Mouse (Mus musculus) cerebellum, adult (tissue): Measurements from ENCODE around the gene Pycr2.
"Not testable (repeated sequence)": the region's sequence is repeated elsewhere in the genome, so short reads cannot be mapped to it uniquely, and the experiment has no call there.

Experiments used
- ATAC-seq: cut with Nextera tagmentation; 2 replicates; pipeline ENCODE4 v1.9.2; 2017; ENCODE audit warnings: mild to moderate bottlenecking, moderate library complexity, mixed read lengths; ENCODE audit not compliant: insufficient number of reproducible peaks, low FRiP score, low TSS enrichment

Pycr2 gene

DNA sequence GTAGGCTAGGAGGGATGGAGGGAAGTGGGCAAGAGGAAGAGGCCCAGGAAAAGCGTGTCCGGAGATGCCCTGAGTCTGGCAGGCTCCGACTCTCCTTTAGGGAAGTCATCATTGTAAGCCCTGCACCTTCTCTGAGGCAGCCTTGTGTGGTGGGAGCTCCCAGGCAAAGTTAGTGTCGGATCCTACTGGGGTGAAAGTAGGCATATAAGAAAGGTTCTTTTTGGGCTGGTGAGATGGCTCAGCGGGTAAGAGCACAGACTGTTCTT lies 655 bp downstream of the Pycr2 start:
- no peak for ATAC-seq

DNA sequence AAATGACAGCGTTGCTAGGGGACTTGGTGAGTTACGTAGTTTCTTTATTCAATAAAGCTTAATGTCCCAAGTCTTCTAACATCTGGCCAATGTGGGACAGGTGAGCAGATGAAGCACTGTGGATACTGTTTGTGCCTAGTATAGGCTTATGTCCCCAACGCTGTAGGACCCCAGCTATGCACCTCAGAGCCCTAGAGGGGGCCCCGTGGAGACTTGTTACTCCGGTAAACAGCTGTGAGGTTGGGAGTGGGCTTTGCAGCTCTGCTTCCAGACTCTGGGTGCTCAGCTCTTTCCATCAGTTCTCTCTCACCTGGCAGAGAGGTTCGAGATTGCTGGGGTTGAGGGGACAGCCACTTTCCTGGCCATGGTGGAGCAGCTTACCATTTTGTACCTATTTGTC lies 1.2 kb downstream of the Pycr2 start:
- no peak for ATAC-seq

DNA sequence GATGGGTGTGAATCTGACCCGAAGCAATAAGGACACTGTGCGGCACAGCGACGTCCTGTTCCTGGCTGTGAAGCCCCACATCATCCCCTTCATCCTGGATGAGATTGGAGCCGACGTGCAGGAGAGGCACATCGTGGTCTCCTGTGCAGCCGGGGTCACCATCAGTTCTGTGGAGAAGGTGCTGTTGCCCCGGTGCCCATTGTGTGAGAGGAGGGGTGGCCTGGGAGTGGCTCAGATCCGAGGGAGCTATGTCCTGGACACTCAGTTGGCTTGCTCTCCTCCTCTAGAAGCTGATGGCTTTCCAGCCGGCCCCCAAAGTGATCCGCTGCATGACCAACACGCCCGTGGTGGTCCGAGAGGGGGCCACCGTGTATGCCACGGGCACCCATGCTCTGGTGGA lies 1.8 kb downstream of the Pycr2 start:
- ATAC-seq, result no peak

DNA sequence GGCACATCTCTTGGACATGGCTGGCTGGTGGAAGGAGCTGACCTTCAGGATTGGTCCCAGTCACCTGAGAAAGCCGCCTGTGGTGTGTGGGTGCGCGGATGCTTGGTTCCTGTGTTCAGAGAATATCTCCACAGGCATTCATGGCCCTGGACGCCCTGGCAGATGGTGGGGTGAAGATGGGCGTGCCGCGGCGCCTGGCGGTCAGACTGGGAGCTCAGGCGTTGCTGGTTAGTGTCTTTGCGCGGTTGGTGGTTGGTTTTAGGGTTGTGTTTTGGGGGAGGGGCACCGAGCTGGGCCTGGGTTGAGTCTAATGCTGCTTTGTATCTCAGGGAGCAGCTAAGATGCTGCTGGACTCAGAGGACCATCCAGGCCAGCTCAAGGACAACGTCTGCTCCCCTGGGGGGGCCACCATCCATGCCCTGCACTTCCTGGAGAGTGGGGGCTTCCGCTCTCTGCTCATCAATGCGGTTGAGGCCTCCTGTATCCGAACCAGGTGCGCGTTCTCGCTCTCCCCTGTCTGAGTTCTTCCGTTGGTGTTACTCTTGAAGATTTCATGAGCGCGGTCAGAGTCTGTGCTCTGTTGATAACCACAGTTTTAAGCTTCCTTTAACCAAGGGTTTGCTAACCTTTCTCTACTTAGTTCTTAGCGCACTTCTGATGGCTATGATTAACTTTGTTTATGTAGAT lies 2.5 kb downstream of the Pycr2 start:
- no peak for ATAC-seq

DNA sequence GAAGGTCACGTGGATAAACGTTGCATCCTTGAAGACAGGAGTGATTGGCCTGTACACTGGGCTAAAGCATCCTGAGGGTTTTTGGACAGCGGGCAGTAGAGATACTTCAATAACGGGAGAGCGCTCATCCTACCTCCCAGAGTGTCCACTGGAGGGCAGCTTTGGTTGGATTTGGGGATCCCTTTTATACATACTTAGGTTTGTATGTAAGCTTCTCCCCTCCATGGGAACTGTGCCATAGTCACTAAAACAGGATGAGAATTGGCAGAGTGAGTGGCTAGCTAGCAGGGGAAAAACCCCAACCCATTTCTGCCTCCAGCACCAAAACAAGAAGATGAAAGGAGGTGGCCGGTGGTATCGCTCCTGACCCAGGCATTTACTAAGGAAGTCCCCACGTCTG lies 7.0 kb downstream of the Pycr2 start:
- no peak for ATAC-seq

DNA sequence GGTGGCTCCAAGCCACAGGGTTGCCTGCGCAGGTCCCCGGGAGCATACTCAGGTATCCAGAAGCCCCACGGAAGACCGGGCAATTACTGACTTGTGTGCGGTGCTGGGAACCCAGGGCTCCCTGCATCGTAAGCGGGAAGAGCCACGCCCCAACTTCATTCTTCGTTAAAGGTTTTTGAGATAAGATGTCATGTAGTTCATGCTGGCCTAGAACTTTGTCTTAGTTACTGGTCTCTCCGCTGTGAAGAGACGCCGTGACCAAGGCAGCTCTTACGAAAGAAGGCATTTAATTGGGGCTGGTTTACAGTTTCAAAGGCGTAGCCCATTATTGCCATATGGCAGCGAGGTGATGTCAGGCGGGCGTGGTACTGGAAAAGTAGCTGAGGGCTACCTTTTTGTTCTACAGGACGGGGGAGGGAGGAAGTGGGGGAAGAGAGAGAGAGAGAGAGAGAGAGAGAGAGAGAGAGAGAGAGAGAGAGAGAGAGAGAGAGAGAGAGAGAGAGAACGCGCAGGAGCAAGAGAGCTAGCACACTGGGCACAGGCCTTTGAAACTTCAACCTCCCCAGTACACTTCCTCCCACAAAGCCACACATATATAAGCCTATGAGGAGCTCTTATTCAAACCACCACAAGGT lies 7.7 kb downstream of the Pycr2 start:
- ATAC-seq, result no peak

DNA sequence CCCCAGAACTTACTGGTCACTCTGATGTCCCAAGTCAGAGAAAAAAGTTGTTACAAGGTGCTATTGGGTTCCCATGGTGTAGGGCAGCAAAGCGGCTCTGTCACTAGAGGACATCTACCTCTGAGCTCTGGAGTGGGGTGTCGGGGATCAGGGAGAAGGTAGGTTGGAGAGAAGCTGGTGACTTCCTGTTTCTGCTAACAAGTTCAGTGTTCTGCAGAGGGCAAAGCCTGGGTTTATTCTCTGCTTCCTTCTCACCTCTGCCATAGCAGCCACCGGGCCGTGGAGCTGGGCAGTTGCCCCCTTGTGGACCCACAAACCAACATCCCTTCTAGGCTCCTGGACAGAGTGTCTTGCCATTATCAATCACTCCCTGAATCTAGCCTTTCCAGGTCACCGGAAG lies 8.7 kb downstream of the Pycr2 start:
- no peak for ATAC-seq

DNA sequence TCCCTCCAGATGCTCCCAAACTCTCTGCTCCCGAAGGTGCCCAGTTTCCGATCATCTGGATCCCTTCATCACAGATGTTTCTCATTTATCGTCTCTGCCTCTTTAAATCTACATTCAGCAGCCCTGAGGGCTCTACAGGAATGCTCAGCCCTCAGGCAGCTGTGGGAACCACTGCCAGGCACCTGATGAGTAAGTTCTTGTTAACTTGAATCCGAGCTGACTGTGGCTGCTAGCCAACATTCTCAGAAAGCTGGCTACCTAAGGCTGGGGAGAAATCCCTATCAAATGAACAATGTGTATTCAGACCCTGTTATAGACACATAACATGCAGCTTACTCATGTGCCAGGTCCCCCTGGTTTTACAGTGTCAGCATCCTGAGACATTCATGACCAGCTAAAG lies 9.7 kb downstream of the Pycr2 start:
- ATAC-seq, result no peak

DNA sequence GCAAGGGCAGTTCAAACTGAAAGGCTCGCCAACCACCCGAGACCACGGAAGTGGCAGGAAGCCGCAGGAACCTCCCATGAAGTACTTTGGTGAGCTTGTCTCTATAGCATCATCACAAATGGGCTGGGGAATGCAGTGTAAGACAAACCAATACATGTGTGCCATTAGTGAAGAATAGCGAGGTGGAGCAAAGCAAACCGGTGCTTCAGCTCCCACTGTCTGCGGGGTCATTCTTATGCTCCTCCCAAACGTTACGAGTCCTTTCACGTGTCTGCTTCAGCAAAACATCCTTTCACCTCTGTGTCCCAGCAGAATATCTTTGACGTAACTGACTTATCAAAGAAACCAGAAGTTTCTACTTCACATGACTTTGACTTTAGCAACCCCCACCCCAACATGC lies 12.3 kb downstream of the Pycr2 start:
- no peak for ATAC-seq

DNA sequence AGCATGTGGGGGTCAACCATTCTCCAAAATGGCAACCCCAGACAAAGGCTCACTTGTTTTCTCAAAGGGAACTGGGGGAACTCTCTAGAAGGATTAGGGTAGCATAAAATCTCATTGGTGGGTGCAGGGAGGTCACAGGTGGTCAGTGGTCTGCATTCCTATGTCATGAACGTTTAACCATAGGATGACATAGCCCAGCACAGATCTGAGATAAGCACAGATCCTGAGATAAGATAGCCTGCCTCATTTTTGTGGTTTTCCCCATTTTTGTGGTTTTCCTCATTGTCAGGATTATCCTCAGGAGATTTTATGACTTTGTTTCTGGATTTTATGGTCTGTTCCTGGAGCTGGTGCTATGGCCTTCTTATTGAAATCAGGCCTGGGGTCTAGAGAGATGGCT lies 13.0 kb downstream of the Pycr2 start:
- no peak for ATAC-seq

DNA sequence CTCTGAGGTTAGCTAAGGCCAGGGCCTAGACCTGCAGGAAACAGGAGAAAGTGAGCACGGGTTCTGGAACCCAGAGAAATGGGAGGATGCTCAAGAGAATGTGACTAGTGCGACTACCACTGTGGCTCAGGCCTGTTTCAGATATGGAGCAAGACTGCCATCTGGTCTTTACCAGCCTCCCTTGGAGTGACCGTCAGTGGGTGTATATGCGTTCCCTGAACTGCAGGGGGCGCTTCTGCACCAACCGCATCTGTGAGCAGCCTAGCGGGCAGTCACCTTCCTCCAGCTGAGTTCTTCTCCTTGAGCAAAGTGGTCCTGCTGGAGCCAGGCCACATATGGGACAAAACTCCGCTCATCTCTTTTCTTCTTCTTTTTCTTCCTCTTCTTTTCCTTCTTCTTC lies 15.6 kb downstream of the Pycr2 start:
- no peak for ATAC-seq

DNA sequence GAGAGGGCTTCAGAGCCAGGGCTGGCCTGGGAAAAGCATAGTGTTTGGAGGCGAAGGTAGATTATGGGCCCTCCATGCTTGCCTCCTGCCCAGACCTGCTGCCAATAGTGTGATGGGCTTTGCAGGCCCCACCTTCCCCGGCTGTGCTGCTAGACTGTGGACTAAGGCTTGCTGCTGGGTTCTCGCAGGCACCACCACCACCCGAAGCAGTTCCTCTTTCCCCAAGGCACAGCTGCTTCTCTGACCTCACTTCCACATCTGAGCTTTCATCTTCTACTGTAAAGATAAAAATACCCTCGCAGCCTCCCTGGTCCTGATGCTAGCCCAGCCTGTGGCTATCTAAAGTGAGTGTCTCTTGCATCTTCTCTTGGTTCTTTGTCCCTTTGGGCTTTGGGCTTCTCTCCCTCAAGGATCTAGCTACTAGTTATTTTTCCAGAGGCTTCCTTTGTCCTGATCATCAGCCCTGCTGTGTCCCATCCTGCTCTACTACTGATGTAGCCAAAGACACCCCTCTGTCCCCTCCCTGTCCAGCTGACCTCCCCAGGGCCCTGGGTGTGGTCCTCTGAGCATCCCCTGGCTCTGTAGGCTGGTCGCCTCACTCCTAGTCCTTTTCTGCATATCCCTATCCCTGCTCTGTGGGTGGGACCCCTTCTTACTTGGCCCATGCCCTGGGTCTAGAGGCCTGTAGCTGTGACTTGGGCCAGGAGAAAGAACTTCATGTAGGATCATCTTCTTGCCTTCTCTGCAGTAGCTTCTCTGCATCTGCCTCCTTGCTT lies 18.4 kb downstream of the Pycr2 start:
- no peak for ATAC-seq

DNA sequence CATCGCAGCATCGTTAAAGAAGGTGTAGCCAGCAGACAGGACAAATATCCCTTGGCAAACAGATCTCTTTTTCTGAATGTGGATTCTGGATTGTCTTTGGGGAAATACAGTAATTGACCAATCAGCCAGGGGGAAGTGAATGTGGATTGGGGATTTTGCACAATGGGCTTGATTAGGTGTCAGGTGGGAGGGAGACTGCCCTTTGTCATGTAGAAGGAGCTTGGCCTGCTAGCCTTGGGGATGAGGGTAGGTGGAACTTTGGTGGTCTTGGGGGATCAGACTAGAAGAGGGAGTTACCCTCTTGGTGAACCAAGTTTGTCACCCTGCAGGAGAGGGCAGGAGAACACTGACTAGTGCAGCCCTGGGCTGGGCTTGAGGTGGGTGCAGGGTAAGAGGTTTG lies 20.6 kb downstream of the Pycr2 start:
- no peak for ATAC-seq

DNA sequence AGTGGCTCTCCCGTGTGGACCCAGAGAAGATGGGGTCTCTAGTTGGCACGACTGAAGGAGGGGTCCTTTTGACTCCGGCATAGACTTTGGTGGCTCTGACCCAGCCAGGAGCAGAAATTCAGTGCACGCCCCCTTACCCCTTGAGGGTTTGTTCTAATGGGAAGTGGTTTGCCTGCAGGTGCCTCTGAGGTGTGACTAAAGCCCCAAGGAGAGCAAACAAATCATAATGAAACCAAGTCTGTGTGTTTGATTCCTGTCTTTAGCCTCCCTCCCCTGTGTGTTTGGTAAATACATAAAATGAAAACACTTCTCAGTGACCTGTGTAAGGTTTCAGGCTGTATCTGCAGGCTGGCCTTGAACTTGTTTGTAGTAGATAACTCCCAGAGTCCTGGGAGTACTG lies 22.2 kb downstream of the Pycr2 start:
- ATAC-seq, result no peak

DNA sequence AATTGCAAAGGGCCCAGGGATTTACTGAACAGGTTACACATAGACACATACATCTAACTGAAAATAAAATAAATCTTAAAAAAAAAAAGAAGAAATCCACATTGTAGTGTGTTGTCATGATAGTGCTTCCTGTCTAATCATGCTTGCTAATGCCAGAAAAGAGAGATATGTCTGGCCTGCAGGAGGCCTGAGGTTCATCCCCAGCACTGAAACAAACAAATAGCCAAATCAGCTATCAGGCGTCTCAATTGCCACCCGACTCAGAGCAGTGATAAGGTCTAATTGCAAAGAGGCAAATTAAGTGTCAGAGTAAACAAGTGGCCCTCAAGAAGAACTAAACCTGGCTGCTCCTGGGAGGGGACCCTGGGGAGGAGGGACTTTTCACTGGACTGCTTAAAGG lies 25.5 kb downstream of the Pycr2 start:
- ATAC-seq, result no peak

DNA sequence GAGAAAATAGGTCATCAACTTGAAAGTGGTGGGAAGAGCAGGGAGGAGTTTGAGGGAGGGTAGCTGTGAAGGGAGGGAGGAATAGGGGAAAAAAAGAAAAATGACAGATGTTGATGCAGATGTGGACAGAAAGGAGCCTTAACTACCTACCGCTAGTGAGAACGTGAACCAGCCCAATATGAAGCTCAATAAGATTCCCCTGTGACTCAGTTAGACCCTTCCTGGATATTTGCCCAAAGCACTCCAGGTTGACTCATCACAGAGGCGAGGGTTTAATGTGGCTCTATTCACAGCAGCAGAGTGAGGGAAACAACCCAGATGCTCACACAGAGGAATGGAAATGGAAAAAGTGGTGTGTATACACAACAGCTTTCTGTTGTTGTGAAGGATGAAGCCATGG lies 27.0 kb downstream of the Pycr2 start:
- no peak for ATAC-seq

DNA sequence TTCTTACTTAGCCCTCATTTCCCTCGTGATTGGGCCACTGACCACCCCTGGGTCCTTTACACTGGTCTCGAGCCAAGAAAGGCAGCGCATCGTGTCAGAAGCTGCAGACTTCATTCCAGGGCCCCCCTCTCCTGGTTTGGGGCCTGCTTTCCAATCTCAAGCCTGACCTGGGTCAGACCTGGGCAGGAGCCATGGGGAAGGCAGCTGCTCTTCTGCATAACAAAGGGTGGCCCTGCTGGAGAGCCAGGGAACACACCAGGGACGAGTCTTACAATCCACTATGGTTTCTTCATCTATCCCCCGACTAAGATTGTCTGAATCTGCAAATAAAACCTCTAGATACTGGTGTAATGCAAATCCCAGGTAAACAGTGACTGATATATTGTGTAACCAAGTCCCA lies 29.6 kb downstream of the Pycr2 start:
- no peak for ATAC-seq

DNA sequence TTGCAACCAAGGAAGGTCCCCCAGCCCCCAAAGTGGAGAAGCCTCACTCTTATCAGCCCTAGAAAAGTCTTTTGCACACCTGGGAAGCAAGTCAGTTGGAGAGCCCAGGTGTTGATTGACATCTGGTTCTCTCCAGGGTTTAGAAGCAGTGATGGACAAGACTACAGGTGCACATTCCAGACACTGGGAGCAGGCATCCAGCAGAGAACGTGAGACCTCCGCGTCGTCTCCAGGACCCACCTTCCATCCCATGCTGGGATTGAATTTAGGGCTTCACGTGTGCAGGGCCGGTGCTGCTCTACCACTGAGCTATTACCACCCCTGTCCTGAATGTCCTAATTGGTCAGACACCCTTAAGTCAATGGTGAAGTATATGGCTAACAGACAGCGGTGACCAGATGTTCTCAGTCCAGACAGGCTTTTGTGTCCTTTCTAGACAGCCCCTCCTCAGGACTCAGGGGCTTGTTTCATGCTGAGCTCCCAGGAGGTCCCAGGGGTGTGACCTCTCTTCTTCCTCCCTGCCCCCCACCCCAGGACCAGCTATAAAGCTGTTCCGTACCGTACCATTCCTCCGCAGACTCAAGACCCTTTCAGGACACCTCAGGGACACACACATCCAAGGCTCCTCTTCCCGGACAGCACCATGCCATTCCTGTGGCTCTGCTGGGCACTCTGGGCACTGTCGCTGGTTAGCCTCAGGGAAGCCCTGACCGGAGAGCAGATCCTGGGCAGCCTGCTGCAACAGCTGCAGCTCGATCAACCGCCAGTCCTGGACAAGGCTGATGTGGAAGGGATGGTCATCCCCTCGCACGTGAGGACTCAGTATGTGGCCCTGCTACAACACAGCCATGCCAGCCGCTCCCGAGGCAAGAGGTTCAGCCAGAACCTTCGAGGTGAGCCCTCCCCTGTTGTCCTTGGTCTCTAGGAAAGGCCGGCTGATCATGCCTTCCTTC lies 30.6 kb downstream of the Pycr2 start, which contains the start of gene Lefty1:
TSS of gene Lefty1 (plus strand) at position 556 of the 953 bp plus-strand sequence.
- ATAC-seq, result no peak

DNA sequence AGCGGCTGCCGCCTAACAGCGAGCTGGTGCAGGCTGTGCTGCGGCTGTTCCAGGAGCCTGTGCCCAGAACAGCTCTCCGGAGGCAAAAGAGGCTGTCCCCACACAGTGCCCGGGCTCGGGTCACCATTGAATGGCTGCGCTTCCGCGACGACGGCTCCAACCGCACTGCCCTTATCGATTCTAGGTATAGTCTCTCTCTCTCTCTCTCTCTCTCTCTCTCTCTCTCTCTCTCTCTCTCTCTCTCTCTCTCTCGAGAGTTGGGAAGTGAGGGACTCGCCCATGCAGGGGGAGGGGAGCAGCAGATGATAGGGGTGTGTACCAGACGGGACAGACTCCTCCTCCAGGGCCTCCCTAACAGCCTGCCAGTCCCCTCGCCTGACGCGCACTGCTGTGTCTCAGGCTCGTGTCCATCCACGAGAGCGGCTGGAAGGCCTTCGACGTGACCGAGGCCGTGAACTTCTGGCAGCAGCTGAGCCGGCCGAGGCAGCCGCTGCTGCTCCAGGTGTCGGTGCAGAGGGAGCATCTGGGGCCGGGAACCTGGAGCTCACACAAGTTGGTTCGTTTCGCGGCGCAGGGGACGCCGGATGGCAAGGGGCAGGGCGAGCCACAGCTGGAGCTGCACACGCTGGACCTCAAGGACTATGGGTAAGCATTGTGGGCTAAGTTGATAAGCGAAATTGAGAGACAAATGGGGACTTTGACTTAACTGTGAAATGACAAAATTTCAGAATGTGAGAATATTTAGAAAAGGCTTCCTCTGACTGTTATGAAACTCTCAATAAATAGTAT lies 32.7 kb downstream of the Pycr2 start:
- not testable (repeated sequence) for ATAC-seq

DNA sequence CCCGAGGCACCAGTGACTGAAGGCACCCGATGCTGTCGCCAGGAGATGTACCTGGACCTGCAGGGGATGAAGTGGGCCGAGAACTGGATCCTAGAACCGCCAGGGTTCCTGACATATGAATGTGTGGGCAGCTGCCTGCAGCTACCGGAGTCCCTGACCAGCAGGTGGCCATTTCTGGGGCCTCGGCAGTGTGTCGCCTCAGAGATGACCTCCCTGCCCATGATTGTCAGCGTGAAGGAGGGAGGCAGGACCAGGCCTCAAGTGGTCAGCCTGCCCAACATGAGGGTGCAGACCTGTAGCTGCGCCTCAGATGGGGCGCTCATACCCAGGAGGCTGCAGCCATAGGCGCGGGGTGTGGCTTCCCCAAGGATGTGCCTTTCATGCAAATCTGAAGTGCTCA lies 33.5 kb downstream of the Pycr2 start:
- not testable (repeated sequence) for ATAC-seq
